Mouse (Mus musculus): ENCODE data around the gene Acot5. TPM values are rescaled to one million over a fixed set of nuclear protein-coding genes. Genes with fewer than 3 reads are reported as not detected.
"Not testable (repeated sequence)": the region's sequence is repeated elsewhere in the genome, so short reads cannot be mapped to it uniquely, and the experiment has no call there.

The Acot5 gene
- 0.14 and 0.23 TPM in 2 replicates for polyA plus RNA-seq (2015; fragmentation: Nextera tagmentation; extraction: Ambion mirVana)

DNA sequence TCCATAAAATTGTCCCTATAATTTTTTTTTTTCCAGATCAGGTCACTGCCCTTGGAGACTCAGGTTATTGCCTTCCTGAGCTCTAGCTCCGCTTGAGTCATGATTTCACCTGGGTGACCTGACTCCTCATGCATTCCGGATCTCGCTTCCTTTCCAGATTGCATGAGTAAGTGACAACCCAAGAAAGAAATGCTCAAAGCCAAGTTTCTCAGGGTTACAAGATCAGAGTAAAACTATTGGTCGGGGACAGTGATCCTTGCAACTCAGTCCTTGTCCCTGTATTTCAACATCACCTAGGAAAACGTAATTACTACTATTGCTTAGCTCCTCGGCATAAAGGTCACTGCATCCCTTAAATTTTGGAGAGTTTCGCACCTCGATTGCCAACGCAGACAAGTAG lies at the start of gene Acot5:
Gene Acot5 (plus strand): TSS at position 340 of the 400 bp plus-strand sequence.
- H3K4me2 ChIP-seq, result peak within 1 kb of the TSS; percentile 60
- 52% methylated on average over 9 of the region's 9 CpGs for WGBS
- ATAC-seq (ENCODE audit: low read depth), result no peak

DNA sequence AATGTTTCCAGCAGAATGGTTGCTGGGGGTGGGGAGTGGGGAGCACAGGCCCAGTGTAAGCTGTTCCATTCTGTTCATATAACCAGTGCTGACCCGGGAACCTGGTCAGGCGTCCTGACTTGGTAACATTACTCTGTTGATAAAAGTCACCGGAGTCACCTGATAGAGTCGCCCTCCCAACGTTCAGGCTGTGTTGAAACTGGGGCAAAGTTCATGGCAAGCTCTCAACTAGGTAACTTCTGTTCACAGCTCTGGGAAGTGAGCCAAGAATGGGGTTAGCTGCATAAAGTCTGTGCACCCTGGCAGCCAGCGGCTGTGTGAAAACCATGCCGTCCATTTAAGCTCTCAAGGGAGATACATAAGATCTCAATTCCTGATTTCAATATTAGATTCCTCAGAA lies 48.6 kb upstream of the Acot5 start:
- H3K27me3 ChIP-seq; H3K9ac ChIP-seq; ATAC-seq (ENCODE audit: low read depth); H3K36me3 ChIP-seq; H3K27ac ChIP-seq (replicated peaks); H3K4me2 ChIP-seq; H3K4me1 ChIP-seq (replicated peaks); H3K9me3 ChIP-seq; H3K4me3 ChIP-seq: not testable (repeated sequence)
- WGBS, result 69% methylated on average over 7 of the region's 7 CpGs

More for the DNA sequence above, at the start of gene Acot5:
- no peaks in the 10 kb centered on the region for H3K36me3 ChIP-seq
- peak within 1 kb of the TSS; percentile 54 for H3K9ac ChIP-seq
- H3K4me3 ChIP-seq, result peak within 1 kb of the TSS; percentile 42
- H3K9me3 ChIP-seq, result no peaks in the 10 kb centered on the region
- H3K27ac ChIP-seq (replicated peaks), result no peak within 1 kb of the TSS
- peaks cover 49% of the 10 kb centered on the region for H3K27me3 ChIP-seq
- peaks cover 4% of the 10 kb centered on the region; the same call in 1 of the 2 replicates for H3K4me1 ChIP-seq (replicated peaks)

DNA sequence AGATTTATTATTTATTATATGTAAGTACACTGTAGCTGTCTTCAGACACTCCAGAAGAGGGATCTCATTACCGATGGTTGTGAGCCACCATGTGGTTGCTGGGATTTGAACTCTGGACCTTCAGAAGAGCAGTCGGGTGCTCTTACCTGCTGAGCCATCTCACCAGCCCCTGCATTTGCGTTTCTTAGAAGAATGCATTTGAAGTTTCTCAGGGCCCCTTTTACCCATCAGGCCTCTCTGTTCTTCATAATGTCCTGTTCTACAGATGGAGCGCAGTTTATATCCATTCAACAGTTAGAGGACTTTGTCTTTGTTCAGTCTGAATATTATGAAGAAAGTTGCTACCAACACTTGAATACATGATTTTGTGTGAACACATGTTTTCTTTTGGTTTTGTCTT lies 46.9 kb upstream of the Acot5 start:
- not testable (repeated sequence) for H3K27me3 ChIP-seq; H3K4me2 ChIP-seq; ATAC-seq (ENCODE audit: low read depth); H3K4me3 ChIP-seq; H3K9ac ChIP-seq; H3K36me3 ChIP-seq; H3K27ac ChIP-seq (replicated peaks); H3K9me3 ChIP-seq; H3K4me1 ChIP-seq (replicated peaks)
- WGBS, result 93% methylated on average over 4 of the region's 4 CpGs

DNA sequence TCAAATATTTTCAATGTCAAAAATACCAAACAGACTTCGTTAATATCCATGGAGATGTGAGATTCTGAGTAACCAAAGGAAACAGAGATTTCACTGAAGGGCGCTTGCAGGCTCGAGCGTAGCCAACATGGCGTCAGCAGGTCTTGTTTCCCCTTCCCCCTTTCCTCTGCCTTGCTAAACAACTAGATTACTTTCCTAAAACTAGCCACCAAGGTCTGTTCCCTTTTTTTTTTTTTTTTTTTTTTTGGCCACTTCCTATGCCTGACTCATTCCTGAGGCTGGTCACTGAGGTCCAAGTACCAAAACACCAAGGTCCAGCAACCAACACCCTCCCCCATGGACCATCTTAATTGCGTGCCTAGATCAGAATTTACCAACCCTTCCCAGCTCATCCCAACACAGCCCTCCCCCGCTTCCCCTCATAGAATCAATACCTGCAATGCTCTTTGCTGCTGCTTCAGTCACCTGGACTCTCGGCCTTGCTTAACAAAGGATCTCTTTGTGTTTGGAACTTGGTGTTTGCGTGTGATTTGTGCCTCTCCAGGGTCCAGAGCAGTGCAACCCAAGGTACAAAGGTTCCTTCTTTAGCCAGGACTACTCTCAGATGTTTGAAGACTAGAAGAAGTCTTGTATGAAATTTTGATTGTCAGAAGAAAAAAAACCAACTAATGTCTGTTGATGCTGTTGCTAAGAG lies 45.9 kb upstream of the Acot5 start:
- WGBS, result 86% methylated on average over 9 of the region's 9 CpGs
- Histone ChIP-seq H3K4me1 (replicated peaks) (no peaks in the 10 kb centered on the region), H3K27me3 (no peaks in the 10 kb centered on the region), H3K27ac (replicated peaks) (no peak overlapping the region), H3K36me3 (no peaks in the 10 kb centered on the region), H3K9ac (no peak overlapping the region), H3K9me3 (no peaks in the 10 kb centered on the region), H3K4me2 (no peak overlapping the region), H3K4me3 (no peak overlapping the region)
- no peak for ATAC-seq (ENCODE audit: low read depth)

DNA sequence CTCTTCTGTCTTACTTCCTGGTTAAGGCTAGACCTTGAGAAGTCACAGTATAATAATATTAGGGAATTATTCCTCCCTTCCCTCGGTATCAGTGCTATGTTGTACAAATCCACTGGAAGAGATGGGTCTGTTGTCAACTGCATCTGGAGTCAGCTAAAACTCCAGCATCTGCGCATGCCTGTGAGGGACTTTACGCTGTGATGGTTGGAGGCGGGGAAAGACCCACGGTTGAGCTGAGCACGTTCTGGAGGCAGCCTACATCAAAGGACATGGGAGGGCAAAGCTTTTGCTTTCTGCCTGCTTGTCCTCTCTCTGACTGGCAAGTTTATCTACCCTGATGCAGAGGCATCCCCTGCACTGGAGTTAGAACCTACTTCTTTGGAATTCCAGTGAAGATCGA lies 43.2 kb upstream of the Acot5 start:
- no peak overlapping the region for H3K4me2 ChIP-seq
- no peak overlapping the region for H3K27ac ChIP-seq (replicated peaks)
- WGBS, result 89% methylated on average over 7 of the region's 7 CpGs
- H3K4me1 ChIP-seq (replicated peaks), result no peaks in the 10 kb centered on the region
- no peaks in the 10 kb centered on the region for H3K9me3 ChIP-seq
- H3K4me3 ChIP-seq, result no peak overlapping the region
- no peaks in the 10 kb centered on the region for H3K36me3 ChIP-seq
- no peaks in the 10 kb centered on the region for H3K27me3 ChIP-seq
- H3K9ac ChIP-seq, result no peak overlapping the region
- no peak for ATAC-seq (ENCODE audit: low read depth)

DNA sequence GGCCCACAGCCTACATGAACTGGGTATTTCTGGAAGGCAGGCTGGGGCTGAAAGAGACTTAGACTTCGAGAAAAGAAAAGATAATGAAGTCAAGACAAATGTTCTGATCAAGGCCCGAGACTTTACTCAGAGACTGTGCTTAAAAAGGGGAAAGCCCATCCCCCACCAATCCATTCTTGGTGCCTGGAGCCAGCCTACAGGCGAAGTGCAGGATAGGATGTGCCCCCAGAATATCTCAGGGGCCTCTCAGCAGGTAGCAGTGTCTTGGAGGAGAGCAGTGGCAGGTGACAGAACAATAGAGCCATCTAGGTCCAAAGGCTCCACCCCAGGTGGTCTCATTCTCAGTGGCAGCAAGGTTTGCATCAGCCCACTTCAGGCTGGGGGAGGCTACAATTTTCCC lies 40.8 kb upstream of the Acot5 start:
- H3K4me1 ChIP-seq (replicated peaks); H3K9ac ChIP-seq; H3K4me2 ChIP-seq; H3K27ac ChIP-seq (replicated peaks); H3K9me3 ChIP-seq; ATAC-seq (ENCODE audit: low read depth); H3K4me3 ChIP-seq; H3K36me3 ChIP-seq; H3K27me3 ChIP-seq: not testable (repeated sequence)
- WGBS, result 46% methylated on average over 3 of the region's 3 CpGs

DNA sequence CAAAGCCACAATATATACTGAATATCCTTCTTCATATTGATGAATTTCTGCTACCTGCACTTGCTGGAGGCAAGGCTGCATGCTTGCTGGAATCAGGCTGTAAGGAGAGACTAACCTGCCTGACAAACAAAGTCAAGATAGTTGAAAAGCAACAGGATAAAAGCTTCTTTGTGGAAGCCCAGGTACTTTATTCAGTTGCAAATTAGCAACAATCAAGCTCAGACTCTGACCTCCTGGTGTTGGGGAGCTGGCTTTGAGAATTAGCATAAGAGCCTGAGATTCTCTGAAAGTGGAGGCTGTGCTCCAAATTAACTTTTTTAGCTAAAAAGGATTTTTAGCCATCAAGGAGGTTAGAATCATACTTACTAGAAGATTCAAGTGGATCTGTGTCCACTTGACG lies 40.1 kb upstream of the Acot5 start:
- H3K27me3 ChIP-seq, result not testable (repeated sequence)
- WGBS, result 86% methylated on average over 1 of the region's 1 CpGs

DNA sequence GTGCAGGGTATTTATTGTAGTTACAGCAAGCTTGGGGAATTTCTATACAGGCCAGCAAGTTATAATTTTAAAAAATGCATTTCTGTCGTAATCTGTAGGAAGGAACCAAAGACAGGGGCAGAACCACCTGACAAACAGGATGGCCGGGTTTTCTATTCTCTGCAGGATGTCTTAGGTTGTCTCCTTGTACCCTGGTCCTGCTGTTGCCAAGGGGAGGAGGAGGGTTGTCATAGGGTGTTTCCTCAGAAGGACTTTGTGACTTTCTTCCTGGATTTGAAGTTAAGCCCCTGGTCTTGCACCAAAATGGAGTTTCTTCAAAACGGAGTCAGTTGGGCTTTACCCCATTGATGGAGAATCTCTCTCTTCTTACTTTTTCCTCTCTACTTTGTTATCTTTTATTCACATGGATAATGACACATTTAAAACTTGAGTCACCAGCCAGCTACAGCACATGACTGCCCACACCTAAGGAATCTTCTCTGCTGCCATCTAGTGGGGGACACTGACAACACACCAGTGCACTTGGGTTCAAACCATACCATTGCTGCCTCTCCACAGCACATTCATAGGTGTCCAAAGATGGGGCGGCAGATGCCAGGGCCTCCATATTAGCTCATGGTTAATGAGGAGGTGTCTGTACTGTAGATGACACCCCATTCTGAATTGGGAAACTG lies 38.3 kb upstream of the Acot5 start:
- Histone ChIP-seq H3K4me3 (no peak overlapping the region), H3K4me2 (no peak overlapping the region), H3K27ac (replicated peaks) (no peak overlapping the region), H3K4me1 (replicated peaks) (no peaks in the 10 kb centered on the region), H3K27me3 (no peaks in the 10 kb centered on the region), H3K9me3 (no peaks in the 10 kb centered on the region), H3K36me3 (no peaks in the 10 kb centered on the region), H3K9ac (no peak overlapping the region)
- 74% methylated on average over 4 of the region's 4 CpGs for WGBS
- ATAC-seq (ENCODE audit: low read depth), result peak; percentile 71; the same call in 1 of the 2 replicates

More for the DNA sequence above, 40.1 kb upstream of the Acot5 start:
- not testable (repeated sequence) for H3K9me3 ChIP-seq; H3K27ac ChIP-seq (replicated peaks); H3K4me1 ChIP-seq (replicated peaks); H3K9ac ChIP-seq; ATAC-seq (ENCODE audit: low read depth); H3K4me2 ChIP-seq; H3K4me3 ChIP-seq; H3K36me3 ChIP-seq

DNA sequence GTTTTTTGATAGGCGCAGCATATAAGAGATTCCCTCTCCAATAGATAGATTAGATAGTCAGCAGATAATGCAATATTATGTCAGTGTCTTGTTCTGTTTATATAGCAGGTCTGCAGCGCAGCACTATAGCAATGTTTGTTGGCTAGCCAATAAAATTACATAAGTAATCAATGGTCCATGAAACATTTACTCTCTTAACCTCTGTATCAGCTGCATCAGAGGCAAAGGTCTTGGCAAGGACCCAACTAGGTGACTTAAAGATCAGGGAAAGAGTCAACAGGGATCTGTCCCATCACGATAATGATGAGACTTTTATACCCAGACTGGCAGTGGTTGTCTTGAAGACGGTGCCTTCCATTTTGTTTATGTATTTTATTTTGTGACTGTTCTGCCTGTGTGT lies 36.3 kb upstream of the Acot5 start:
- H3K27ac ChIP-seq (replicated peaks), result no peak overlapping the region
- no peak overlapping the region for H3K4me3 ChIP-seq
- no peak for ATAC-seq (ENCODE audit: low read depth)
- H3K4me2 ChIP-seq, result no peak overlapping the region
- H3K9me3 ChIP-seq, result no peaks in the 10 kb centered on the region
- H3K36me3 ChIP-seq, result no peaks in the 10 kb centered on the region
- no peaks in the 10 kb centered on the region for H3K4me1 ChIP-seq (replicated peaks)
- 83% methylated on average over 4 of the region's 4 CpGs for WGBS
- H3K9ac ChIP-seq, result no peak overlapping the region
- peaks cover 3% of the 10 kb centered on the region; the same call in 1 of the 2 replicates for H3K27me3 ChIP-seq

DNA sequence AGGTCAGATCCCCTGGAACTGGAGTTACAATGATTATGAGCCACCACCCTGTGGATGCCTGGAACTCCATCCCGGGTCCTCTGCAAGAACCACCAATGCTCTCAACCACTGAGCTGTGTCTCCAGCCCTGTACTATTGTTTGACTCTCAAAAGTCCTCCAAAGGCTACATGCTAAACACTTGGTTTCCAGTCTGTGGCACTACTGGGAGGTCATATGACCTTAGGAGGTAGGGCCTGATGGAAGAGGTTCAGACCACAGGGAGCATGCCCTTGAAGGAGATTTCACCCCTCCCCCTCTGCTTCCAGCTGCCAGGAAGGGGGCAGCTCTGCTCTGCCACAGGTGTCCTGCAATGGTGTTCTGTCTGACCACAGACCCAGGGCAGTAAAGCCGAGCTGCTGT lies 35.8 kb upstream of the Acot5 start:
- WGBS, result 88% methylated on average over 2 of the region's 2 CpGs
- H3K4me1 ChIP-seq (replicated peaks); H3K36me3 ChIP-seq; H3K4me3 ChIP-seq; H3K9ac ChIP-seq; ATAC-seq (ENCODE audit: low read depth); H3K27ac ChIP-seq (replicated peaks); H3K4me2 ChIP-seq; H3K27me3 ChIP-seq; H3K9me3 ChIP-seq: not testable (repeated sequence)

DNA sequence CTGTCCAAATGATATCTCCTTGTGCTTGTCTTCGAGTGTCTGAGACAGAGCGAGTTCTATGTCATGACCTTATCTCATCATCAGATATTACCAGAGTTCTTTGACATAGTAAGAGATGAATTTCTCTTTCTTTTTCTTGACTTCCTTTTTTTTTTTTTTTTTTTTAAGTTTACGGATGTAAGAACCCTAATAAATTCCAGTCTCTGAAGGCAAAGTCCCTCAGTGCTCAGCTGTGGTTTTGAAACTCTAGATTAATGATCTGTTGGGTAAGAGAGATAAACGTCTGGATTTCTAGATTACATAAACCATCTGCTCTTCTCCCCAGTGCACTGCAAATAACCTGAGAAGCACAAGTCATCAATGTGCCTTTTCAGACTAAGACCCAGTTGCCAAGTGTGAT lies 35.0 kb upstream of the Acot5 start:
- H3K36me3 ChIP-seq, result no peaks in the 10 kb centered on the region
- 67% methylated on average over 4 of the region's 4 CpGs for WGBS
- H3K4me3 ChIP-seq, result no peak overlapping the region
- H3K4me2 ChIP-seq, result no peak overlapping the region
- no peak overlapping the region for H3K9ac ChIP-seq
- ATAC-seq (ENCODE audit: low read depth), result no peak
- no peak overlapping the region for H3K27ac ChIP-seq (replicated peaks)
- 0 out of 2 replicates have a peak, but pooled peaks cover 3% of the 10 kb centered on the region for H3K4me1 ChIP-seq (replicated peaks)
- no peaks in the 10 kb centered on the region for H3K9me3 ChIP-seq
- peaks cover 3% of the 10 kb centered on the region; the same call in 1 of the 2 replicates for H3K27me3 ChIP-seq

DNA sequence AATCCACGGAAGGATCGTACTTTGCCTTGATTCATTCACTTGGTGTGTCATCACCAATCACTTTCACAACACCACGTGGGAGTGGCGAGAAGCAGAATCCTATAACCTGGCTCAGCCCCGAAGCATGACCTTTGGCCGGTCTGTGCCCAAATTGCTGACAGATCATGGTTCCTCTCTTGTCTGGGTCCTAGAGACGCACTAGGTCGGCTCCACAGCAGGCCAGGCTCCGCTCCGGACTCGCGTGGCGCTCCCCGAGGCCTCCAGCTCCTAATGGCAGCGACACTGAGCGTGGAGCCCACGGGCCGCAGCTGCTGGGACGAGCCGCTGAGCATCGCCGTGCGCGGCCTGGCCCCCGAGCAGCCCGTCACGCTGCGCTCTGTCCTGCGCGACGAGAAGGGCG lies 30.9 kb upstream of the Acot5 start, which contains the start of gene Acot4:
Gene Acot4 (plus strand): TSS at position 139 of the 400 bp plus-strand sequence.
- not testable (repeated sequence) for H3K4me1 ChIP-seq (replicated peaks); H3K27ac ChIP-seq (replicated peaks); H3K27me3 ChIP-seq; H3K36me3 ChIP-seq
- H3K9ac ChIP-seq, result peak within 1 kb of the TSS; percentile 66
- ATAC-seq (ENCODE audit: low read depth), result peak; percentile 67
- H3K4me3 ChIP-seq, result peak within 1 kb of the TSS; percentile 44
- H3K9me3 ChIP-seq, result peaks cover 10% of the 10 kb centered on the region; the same call in 1 of the 2 replicates
- 8% methylated on average over 31 of the region's 32 CpGs for WGBS
- H3K4me2 ChIP-seq, result peak within 1 kb of the TSS; percentile 62
